In genomic region chr5:76973488-76973887, GRCm38 (mm10) we compare ENCODE assay signal across 8 mouse cellular contexts. TPM values are rescaled to one million over a fixed set of nuclear protein-coding genes. Genes with fewer than 3 reads are reported as not detected.
A peak's percentile ranks its signal among the peaks of the same experiment; 100 is the strongest.
DNase-seq lines count a peak whose midpoint lies in the region; ATAC-seq and TF ChIP-seq lines count a peak whose summit lies in the region.

No protein-coding gene starts in this region.

- peak overlapping the region; percentile 89 for H3K4me2 ChIP-seq in lung, postnatal 0 days (replicated peaks; ENCODE audit: low read depth, low read length)
- peak overlapping the region; percentile 76 for H3K4me2 ChIP-seq in forebrain, embryonic 15.5 days (replicated peaks)
- H3K4me2 ChIP-seq in liver, embryonic 12.5 days: peak overlapping the region; percentile 83
- H3K4me2 ChIP-seq in stomach, embryonic 14.5 days (replicated peaks; ENCODE audit: low read depth, low read length): peak overlapping the region; percentile 77

- H3K9me3 ChIP-seq in lung, postnatal 0 days (ENCODE audit: low read length): no peaks in the 10 kb centered on the region
- H3K9me3 ChIP-seq in forebrain, embryonic 15.5 days: no peaks in the 10 kb centered on the region
- H3K9me3 ChIP-seq in liver, embryonic 12.5 days (replicated peaks): no peaks in the 10 kb centered on the region
- no peaks in the 10 kb centered on the region for H3K9me3 ChIP-seq in stomach, embryonic 14.5 days (ENCODE audit: control insufficient read depth, low read depth, low read length)

- H3K27ac ChIP-seq in lung, postnatal 0 days (ENCODE audit: low read length): no peak overlapping the region
- H3K27ac ChIP-seq in forebrain, embryonic 15.5 days (replicated peaks): no peak overlapping the region
- H3K27ac ChIP-seq in liver, embryonic 12.5 days: no peak overlapping the region; the same call in 1 of the 2 replicates
- no peak overlapping the region for H3K27ac ChIP-seq in stomach, embryonic 14.5 days (ENCODE audit: low read length)

- no peak for DNase-seq in lung, postnatal 0 days (ENCODE audit: low spot score)
- no peak for DNase-seq in lung, adult 18-20 months
- no peak for DNase-seq in cerebellum, postnatal 14 days
- no peak for DNase-seq in frontal cortex, postnatal 25 days (ENCODE audit: low spot score in 2 of 2)

- H3K4me3 ChIP-seq in lung, postnatal 0 days (ENCODE audit: low read depth, low read length): peak overlapping the region; percentile 87
- H3K4me3 ChIP-seq in forebrain, embryonic 15.5 days: peak overlapping the region; percentile 72
- H3K4me3 ChIP-seq in liver, embryonic 12.5 days: peak overlapping the region; percentile 98
- peak overlapping the region; percentile 89; the same call in 1 of the 2 replicates for H3K4me3 ChIP-seq in stomach, embryonic 14.5 days (ENCODE audit: low read depth, low read length)

- H3K27me3 ChIP-seq in lung, postnatal 0 days (replicated peaks; ENCODE audit: insufficient read depth, low read length): no peaks in the 10 kb centered on the region
- H3K27me3 ChIP-seq in forebrain, embryonic 15.5 days: no peaks in the 10 kb centered on the region
- no peaks in the 10 kb centered on the region for H3K27me3 ChIP-seq in liver, embryonic 12.5 days (replicated peaks)
- no peaks in the 10 kb centered on the region for H3K27me3 ChIP-seq in stomach, embryonic 14.5 days (ENCODE audit: control insufficient read depth, insufficient read depth, low read length)

- H3K4me1 ChIP-seq in lung, postnatal 0 days (ENCODE audit: insufficient read depth, low read depth, low read length): peaks cover 9% of the 10 kb centered on the region; the same call in 1 of the 2 replicates
- H3K4me1 ChIP-seq in forebrain, embryonic 15.5 days: peaks cover 22% of the 10 kb centered on the region
- H3K4me1 ChIP-seq in liver, embryonic 12.5 days: peaks cover 23% of the 10 kb centered on the region
- peaks cover 5% of the 10 kb centered on the region; the same call in 1 of the 2 replicates for H3K4me1 ChIP-seq in stomach, embryonic 14.5 days (ENCODE audit: control insufficient read depth, insufficient read depth, low read length)

- peaks cover 9% of the 10 kb centered on the region; the same call in 1 of the 2 replicates for H3K36me3 ChIP-seq in lung, postnatal 0 days (ENCODE audit: insufficient read depth, low read length)
- H3K36me3 ChIP-seq in forebrain, embryonic 15.5 days: peaks cover 16% of the 10 kb centered on the region
- peaks cover 53% of the 10 kb centered on the region for H3K36me3 ChIP-seq in liver, embryonic 12.5 days
- peaks cover 22% of the 10 kb centered on the region for H3K36me3 ChIP-seq in stomach, embryonic 14.5 days (ENCODE audit: control insufficient read depth, insufficient read depth, low read length)

- ATAC-seq in lung, postnatal 0 days: no peak
- ATAC-seq in forebrain, embryonic 15.5 days (replicated peaks): no peak
- no peak for ATAC-seq in liver, embryonic 12.5 days
- ATAC-seq in stomach, embryonic 14.5 days (ENCODE audit: insufficient number of reproducible peaks, insufficient read depth, low FRiP score, low read depth): no peak
- no peak for ATAC-seq in inflammation-experienced regulatory T-cells, adult 6 months

- H3K9ac ChIP-seq in lung, postnatal 0 days (replicated peaks; ENCODE audit: low read depth): no peak overlapping the region
- 0 out of 2 replicates have a peak overlapping the region, but pooled peaks have one; percentile 77 for H3K9ac ChIP-seq in forebrain, embryonic 15.5 days (replicated peaks)
- H3K9ac ChIP-seq in liver, embryonic 12.5 days: peak overlapping the region; percentile 95; the same call in 1 of the 2 replicates
- H3K9ac ChIP-seq in stomach, embryonic 14.5 days (replicated peaks; ENCODE audit: low read depth, low read length): peak overlapping the region; percentile 55; the same call in 1 of the 2 replicates

- no peak for TF ChIP-seq EP300 in lung, postnatal 0 days (IDR thresholded peaks at IDR 0.05)

- WGBS in lung, postnatal 0 days: 47% methylated on average over 3 of the region's 3 CpGs
- WGBS in forebrain, embryonic 15.5 days: 66% methylated on average over 3 of the region's 3 CpGs
- 44% methylated on average over 3 of the region's 3 CpGs for WGBS in liver, embryonic 12.5 days (ENCODE audit: insufficient replicate concordance)
- WGBS in stomach, embryonic 14.5 days: 71% methylated on average over 3 of the region's 3 CpGs

- no peak for TF ChIP-seq CTCF in lung, postnatal 0 days (IDR thresholded peaks at IDR 0.05)

RNA-seq across cellular contexts. Expression of gene Srp72, which starts 1.0 kb away (rescaled TPM):
- polyA plus RNA-seq in lung, postnatal 0 days (2015; fragmentation: Nextera tagmentation; extraction: Ambion mirVana): 49.5 and 53.4 TPM in 2 replicates
- 79.0 and 81.3 TPM in 2 replicates for polyA plus RNA-seq in forebrain, embryonic 15.5 days (2015; fragmentation: Nextera tagmentation; extraction: Ambion mirVana)
- polyA plus RNA-seq in liver, embryonic 12.5 days (2016; fragmentation: Nextera tagmentation; extraction: Ambion mirVana): 58.9 and 61.9 TPM in 2 replicates
- polyA plus RNA-seq in stomach, embryonic 14.5 days (2014; fragmentation: Nextera tagmentation; extraction: Ambion mirVana): 105 and 113 TPM in 2 replicates
- polyA plus RNA-seq in inflammation-experienced regulatory T-cells, adult 6 months (2017; shearing (Covaris generic)): 100 to 1,000 TPM; 121 to 153 (median 146) TPM

RNA-seq across cellular contexts. Expression of gene Ppat, which starts 22.1 kb away (rescaled TPM):
- 12.5 and 14.0 TPM in 2 replicates for polyA plus RNA-seq in lung, postnatal 0 days (2015; fragmentation: Nextera tagmentation; extraction: Ambion mirVana)
- 14.6 and 16.5 TPM in 2 replicates for polyA plus RNA-seq in forebrain, embryonic 15.5 days (2015; fragmentation: Nextera tagmentation; extraction: Ambion mirVana)
- 49.0 and 49.2 TPM in 2 replicates for polyA plus RNA-seq in liver, embryonic 12.5 days (2016; fragmentation: Nextera tagmentation; extraction: Ambion mirVana)
- 29.1 and 31.6 TPM in 2 replicates for polyA plus RNA-seq in stomach, embryonic 14.5 days (2014; fragmentation: Nextera tagmentation; extraction: Ambion mirVana)
- polyA plus RNA-seq in inflammation-experienced regulatory T-cells, adult 6 months (2017; shearing (Covaris generic)): 10 to 100 TPM; 24.3 to 31.7 (median 27.8) TPM

RNA-seq across cellular contexts. Expression of gene Paics, which starts 22.4 kb away (rescaled TPM):
- 166 and 167 TPM in 2 replicates for polyA plus RNA-seq in lung, postnatal 0 days (2015; fragmentation: Nextera tagmentation; extraction: Ambion mirVana)
- polyA plus RNA-seq in forebrain, embryonic 15.5 days (2015; fragmentation: Nextera tagmentation; extraction: Ambion mirVana): 220 and 224 TPM in 2 replicates
- 246 and 250 TPM in 2 replicates for polyA plus RNA-seq in liver, embryonic 12.5 days (2016; fragmentation: Nextera tagmentation; extraction: Ambion mirVana)
- 244 and 254 TPM in 2 replicates for polyA plus RNA-seq in stomach, embryonic 14.5 days (2014; fragmentation: Nextera tagmentation; extraction: Ambion mirVana)
- 100 to 1,000 TPM; 164 to 233 (median 183) TPM for polyA plus RNA-seq in inflammation-experienced regulatory T-cells, adult 6 months (2017; shearing (Covaris generic))

RNA-seq across cellular contexts. Expression of gene Arl9, which starts 30.4 kb away (rescaled TPM):
- polyA plus RNA-seq in lung, postnatal 0 days (2015; fragmentation: Nextera tagmentation; extraction: Ambion mirVana): not detected in 2 replicates
- polyA plus RNA-seq in forebrain, embryonic 15.5 days (2015; fragmentation: Nextera tagmentation; extraction: Ambion mirVana): not detected in 2 replicates
- not detected in 2 replicates for polyA plus RNA-seq in liver, embryonic 12.5 days (2016; fragmentation: Nextera tagmentation; extraction: Ambion mirVana)
- polyA plus RNA-seq in stomach, embryonic 14.5 days (2014; fragmentation: Nextera tagmentation; extraction: Ambion mirVana): not detected in 2 replicates
- not detected for polyA plus RNA-seq in inflammation-experienced regulatory T-cells, adult 6 months (2017; shearing (Covaris generic))

RNA-seq across cellular contexts. Expression of gene Thegl, which starts 42.3 kb away (rescaled TPM):
- polyA plus RNA-seq in lung, postnatal 0 days (2015; fragmentation: Nextera tagmentation; extraction: Ambion mirVana): 0.80 and 1.2 TPM in 2 replicates
- polyA plus RNA-seq in forebrain, embryonic 15.5 days (2015; fragmentation: Nextera tagmentation; extraction: Ambion mirVana): 0.31 and 0.57 TPM in 2 replicates
- polyA plus RNA-seq in liver, embryonic 12.5 days (2016; fragmentation: Nextera tagmentation; extraction: Ambion mirVana): 0.41 and 0.48 TPM in 2 replicates
- polyA plus RNA-seq in stomach, embryonic 14.5 days (2014; fragmentation: Nextera tagmentation; extraction: Ambion mirVana): 0.14 and 0.22 TPM in 2 replicates
- not detected for polyA plus RNA-seq in inflammation-experienced regulatory T-cells, adult 6 months (2017; shearing (Covaris generic))
